Mouse (Mus musculus) midbrain, postnatal 0 days (tissue): ENCODE measurements around the gene Gm14137. TPM values are rescaled to one million over a fixed set of nuclear protein-coding genes. Genes with fewer than 3 reads are reported as not detected.
A peak's percentile ranks its signal among the peaks of the same experiment; 100 is the strongest.

ENCODE experiments used
- ATAC-seq: fragments of 200-750 bp; cut with Nextera tagmentation; 2 replicates; pipeline ENCODE4 v1.8.0; 2017; ENCODE audit warnings: moderate number of reproducible peaks, mild to moderate bottlenecking, moderate TSS enrichment, moderate library complexity; ENCODE audit not compliant: low FRiP score
- DNase-seq: peaks from one replicate; pipeline ENCODE4 v3.0.0-alpha.2; 2015; ENCODE audit warnings: low spot score
- H3K27ac ChIP-seq: fragments of 300-500 bp; sonication (generic); 2 replicates; pipeline ENCODE4 v1.5.1; 2014; ENCODE audit warnings: low read depth, mild to moderate bottlenecking, low read length, mixed read lengths
- H3K27me3 ChIP-seq: fragments of 300-500 bp; sonication (generic); 2 replicates; pipeline ENCODE4 v1.6.1; 2014; ENCODE audit warnings: low read length, control low read depth, mixed read lengths; ENCODE audit not compliant: insufficient read depth
- H3K36me3 ChIP-seq: fragments of 300-500 bp; sonication (generic); 2 replicates; pipeline ENCODE4 v1.6.1; 2014; ENCODE audit warnings: low read length, control low read depth, mixed read lengths; ENCODE audit not compliant: insufficient read depth
- H3K4me1 ChIP-seq: fragments of 300-500 bp; sonication (generic); 2 replicates; pipeline ENCODE4 v1.6.1; 2014; ENCODE audit warnings: mild to moderate bottlenecking, control low read depth, antibody characterized with exemption, low read length, mixed read lengths; ENCODE audit not compliant: insufficient read depth
- H3K4me2 ChIP-seq: fragments of 300-500 bp; sonication (generic); 2 replicates; pipeline ENCODE4 v1.6.1; 2014; ENCODE audit warnings: low read depth, mild to moderate bottlenecking, low read length, mixed read lengths; ENCODE audit not compliant: poor library complexity, severe bottlenecking
- H3K4me3 ChIP-seq: fragments of 300-500 bp; sonication (generic); 2 replicates; pipeline ENCODE4 v1.5.1; 2014; ENCODE audit warnings: low read depth, mild to moderate bottlenecking, low read length, moderate library complexity
- H3K9ac ChIP-seq: fragments of 300-500 bp; sonication (generic); replicated peaks from 2 replicates; pipeline ENCODE4 v1.6.1; 2014; ENCODE audit warnings: mild to moderate bottlenecking, low read length, moderate library complexity, mixed read lengths; ENCODE audit not compliant: poor library complexity, severe bottlenecking
- H3K9me3 ChIP-seq: fragments of 300-500 bp; sonication (generic); 2 replicates; pipeline ENCODE4 v1.6.1; 2016; ENCODE audit warnings: low read length, control low read depth
- CTCF ChIP-seq: IDR thresholded peaks from 2 replicates; pipeline ENCODE4 v1.5.1; 2016; ENCODE audit warnings: antibody characterized with exemption, mild to moderate bottlenecking
- WGBS: fragments of 180-500 bp; shearing (Covaris S2); extraction: QIAGEN DNeasy Blood & Tissue Kit; methylation state at CpG from one replicate; pipeline ENCODE4 v1.1.7; 2014; 5-methylcytosine and 5-hydroxymethylcytosine counted together
- polyA plus RNA-seq: library from polyadenylated mRNA; unstranded; fragments of >200 nt; fragmentation: Nextera tagmentation; extraction: Ambion mirVana; gene quantifications from 2 replicates; pipeline ENCODE4 v1.2.1, GENCODE M21; 2015
- total RNA-seq: library from RNA; depleted of rRNA; stranded (reverse); fragments of >200 nt; gene quantifications from 2 replicates; pipeline ENCODE4 v1.2.3, GENCODE M21; 2014

Gm14137 gene
- total and polyA plus RNA-seq, 2 experiments from 2014 or later, result 0.05 to 0.47 TPM

GRCm38 (mm10) chr2:119167866-119168256, 6.4 kb upstream of the Gm14137 start:
- H3K27ac ChIP-seq, result no peak overlapping the region
- DNase-seq, result no peak
- H3K27me3 ChIP-seq, result peaks cover 5% of the 10 kb centered on the region; the same call in 1 of the 2 replicates
- H3K4me2 ChIP-seq, result peak overlapping the region; percentile 97
- WGBS, result 4% methylated on average over 26 of the region's 26 CpGs
- H3K36me3 ChIP-seq, result no peaks in the 10 kb centered on the region
- peak overlapping the region; percentile 47 for H3K4me3 ChIP-seq
- H3K9me3 ChIP-seq, result no peaks in the 10 kb centered on the region
- no peaks in the 10 kb centered on the region; the same call in 1 of the 2 replicates for H3K4me1 ChIP-seq
- peak overlapping the region; percentile 24; the same call in 1 of the 2 replicates for H3K9ac ChIP-seq
- no peak for TF ChIP-seq CTCF
- ATAC-seq, result peak; percentile 29; the same call in 1 of the 2 replicates

GRCm38 (mm10) chr2:119170282-119170681, 4.0 kb upstream of the Gm14137 start:
- Histone ChIP-seq H3K4me1 (no peaks in the 10 kb centered on the region; the same call in 1 of the 2 replicates), H3K27ac (no peak overlapping the region), H3K9me3 (no peaks in the 10 kb centered on the region), H3K27me3 (peaks cover 5% of the 10 kb centered on the region; the same call in 1 of the 2 replicates), H3K36me3 (peaks cover 3% of the 10 kb centered on the region), H3K4me3 (no peak overlapping the region), H3K9ac (no peak overlapping the region), H3K4me2 (no peak overlapping the region)
- no peak for ATAC-seq
- DNase-seq, result no peak
- TF ChIP-seq CTCF, result no peak
- 90% methylated on average over 2 of the region's 2 CpGs for WGBS

- H3K9me3 ChIP-seq, result no peaks in the 10 kb centered on the region
- H3K4me1 ChIP-seq, result no peaks in the 10 kb centered on the region; the same call in 1 of the 2 replicates
- H3K27me3 ChIP-seq, result no peaks in the 10 kb centered on the region
- DNase-seq (no peak), ATAC-seq (no peak)
- no peak overlapping the region for H3K4me3 ChIP-seq
- H3K27ac ChIP-seq, result no peak overlapping the region
- H3K9ac ChIP-seq, result no peak overlapping the region
- TF ChIP-seq CTCF, result no peak
- WGBS, result 81% methylated on average over 8 of the region's 8 CpGs
- no peak overlapping the region for H3K4me2 ChIP-seq
- H3K36me3 ChIP-seq, result peaks cover 9% of the 10 kb centered on the region
Observed at GRCm38 (mm10) chr2:119171574-119171973, 2.7 kb upstream of the Gm14137 start.

- WGBS, result 75% methylated on average over 7 of the region's 7 CpGs
- Histone ChIP-seq H3K4me3 (no peak overlapping the region), H3K27ac (no peak overlapping the region)
Observed at GRCm38 (mm10) chr2:119172446-119172845, 1.9 kb upstream of the Gm14137 start.

GRCm38 (mm10) chr2:119172862-119173576, 1.3 kb upstream of the Gm14137 start:
- no peak for ATAC-seq
- H3K27ac ChIP-seq, result no peak overlapping the region
- WGBS, result 20% methylated on average over 13 of the region's 13 CpGs

More at GRCm38 (mm10) chr2:119172446-119172845, 1.9 kb upstream of the Gm14137 start:
- ATAC-seq (no peak), DNase-seq (no peak)
- Histone ChIP-seq H3K4me2 (no peak overlapping the region), H3K9ac (no peak overlapping the region), H3K4me1 (no peaks in the 10 kb centered on the region), H3K27me3 (no peaks in the 10 kb centered on the region), H3K9me3 (no peaks in the 10 kb centered on the region), H3K36me3 (peaks cover 9% of the 10 kb centered on the region)
- no peak for TF ChIP-seq CTCF

GRCm38 (mm10) chr2:119174866-119175265, 557 bp downstream of the Gm14137 start:
- DNase-seq (no peak), ATAC-seq (no peak)
- TF ChIP-seq CTCF, result no peak
- no peaks in the 10 kb centered on the region for H3K4me1 ChIP-seq
- no peak overlapping the region for H3K4me2 ChIP-seq
- 51% methylated on average over 14 of the region's 14 CpGs for WGBS
- H3K36me3 ChIP-seq, result peaks cover 32% of the 10 kb centered on the region
- no peak overlapping the region for H3K27ac ChIP-seq
- H3K9ac ChIP-seq, result no peak overlapping the region
- H3K4me3 ChIP-seq, result no peak overlapping the region
- H3K27me3 ChIP-seq, result no peaks in the 10 kb centered on the region
- no peaks in the 10 kb centered on the region for H3K9me3 ChIP-seq

More at GRCm38 (mm10) chr2:119172862-119173576, 1.3 kb upstream of the Gm14137 start:
- Histone ChIP-seq H3K36me3 (peaks cover 15% of the 10 kb centered on the region), H3K9me3 (no peaks in the 10 kb centered on the region), H3K9ac (no peak overlapping the region), H3K4me2 (no peak overlapping the region), H3K27me3 (no peaks in the 10 kb centered on the region), H3K4me3 (no peak overlapping the region), H3K4me1 (no peaks in the 10 kb centered on the region)
- no peak for TF ChIP-seq CTCF
- peak; percentile 57 for DNase-seq
